Mouse (Mus musculus): ENCODE results near the gene B3gnt7. TPM values are rescaled to one million over a fixed set of nuclear protein-coding genes. Genes with fewer than 3 reads are reported as not detected.

Gene B3gnt7
- polyA plus RNA-seq, 1 experiment from 2014 or later: 8.9 TPM

DNA sequence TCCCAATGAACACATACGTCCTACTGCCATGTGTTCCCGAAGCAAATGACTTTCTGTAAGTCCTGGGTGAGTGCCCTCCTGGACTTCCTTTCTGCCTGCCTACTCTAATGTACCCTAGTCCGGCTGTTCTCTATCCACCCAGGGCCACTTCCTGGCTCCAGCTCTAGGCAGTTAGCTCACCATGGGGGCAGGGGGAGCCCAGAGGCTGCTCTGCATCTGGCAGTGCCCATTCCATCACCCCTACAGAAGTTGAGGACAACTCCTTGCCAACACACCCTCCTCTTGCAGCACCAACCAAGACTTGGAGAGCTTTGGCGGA, 33.5 kb upstream of the B3gnt7 start:
- ATAC-seq (replicated peaks; ENCODE audit: low FRiP score) (no peak; the same call in 1 of the 2 replicates), DNase-seq (ENCODE audit: low spot score) (no peak)
- WGBS: 62% methylated on average over 4 of the region's 4 CpGs
- H3K9ac ChIP-seq (ENCODE audit: low read depth, low read length): no peak overlapping the region
- peaks cover 14% of the 10 kb centered on the region for H3K4me1 ChIP-seq (replicated peaks; ENCODE audit: control insufficient read depth, insufficient read depth, low read length)
- H3K36me3 ChIP-seq (ENCODE audit: control insufficient read depth, insufficient read depth, low read length): no peaks in the 10 kb centered on the region
- H3K27ac ChIP-seq (ENCODE audit: low read depth, low read length): peak overlapping the region; percentile 45
- H3K4me2 ChIP-seq: no peak overlapping the region
- H3K4me3 ChIP-seq (ENCODE audit: low read depth, low read length): no peak overlapping the region
- H3K9me3 ChIP-seq (ENCODE audit: control insufficient read depth, low read length): no peaks in the 10 kb centered on the region
- H3K27me3 ChIP-seq (replicated peaks; ENCODE audit: control insufficient read depth, insufficient read depth, low read length): no peaks in the 10 kb centered on the region

DNA sequence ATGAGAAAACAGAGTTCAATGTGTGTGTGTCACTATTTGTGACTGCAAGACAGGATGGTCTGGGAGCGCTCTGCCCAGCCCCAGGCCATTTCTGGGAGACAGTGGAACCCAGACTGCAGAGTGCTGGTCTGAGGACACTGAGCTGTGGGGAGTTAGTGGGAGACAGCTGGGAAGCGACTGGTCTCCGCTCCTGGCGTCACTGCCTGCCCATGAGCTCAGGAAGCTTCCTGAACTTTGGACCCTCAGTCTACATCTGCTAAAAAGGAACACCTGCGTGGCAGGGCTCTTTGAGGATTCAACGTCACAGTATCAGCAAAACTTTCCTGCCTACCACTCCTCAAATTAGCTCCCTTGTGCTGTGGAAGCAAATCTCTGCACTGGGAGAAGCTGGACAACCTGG, 30.9 kb upstream of the B3gnt7 start:
- DNase-seq (ENCODE audit: low spot score) (no peak), ATAC-seq (replicated peaks; ENCODE audit: low FRiP score) (no peak)
- no peak overlapping the region for H3K4me3 ChIP-seq (ENCODE audit: low read depth, low read length)
- H3K9me3 ChIP-seq (ENCODE audit: control insufficient read depth, low read length): no peaks in the 10 kb centered on the region
- H3K4me1 ChIP-seq (replicated peaks; ENCODE audit: control insufficient read depth, insufficient read depth, low read length): peaks cover 10% of the 10 kb centered on the region
- H3K36me3 ChIP-seq (ENCODE audit: control insufficient read depth, insufficient read depth, low read length): no peaks in the 10 kb centered on the region
- no peaks in the 10 kb centered on the region for H3K27me3 ChIP-seq (replicated peaks; ENCODE audit: control insufficient read depth, insufficient read depth, low read length)
- H3K9ac ChIP-seq (ENCODE audit: low read depth, low read length): no peak overlapping the region
- no peak overlapping the region for H3K4me2 ChIP-seq
- H3K27ac ChIP-seq (ENCODE audit: low read depth, low read length): no peak overlapping the region
- 79% methylated on average over 6 of the region's 6 CpGs for WGBS

DNA sequence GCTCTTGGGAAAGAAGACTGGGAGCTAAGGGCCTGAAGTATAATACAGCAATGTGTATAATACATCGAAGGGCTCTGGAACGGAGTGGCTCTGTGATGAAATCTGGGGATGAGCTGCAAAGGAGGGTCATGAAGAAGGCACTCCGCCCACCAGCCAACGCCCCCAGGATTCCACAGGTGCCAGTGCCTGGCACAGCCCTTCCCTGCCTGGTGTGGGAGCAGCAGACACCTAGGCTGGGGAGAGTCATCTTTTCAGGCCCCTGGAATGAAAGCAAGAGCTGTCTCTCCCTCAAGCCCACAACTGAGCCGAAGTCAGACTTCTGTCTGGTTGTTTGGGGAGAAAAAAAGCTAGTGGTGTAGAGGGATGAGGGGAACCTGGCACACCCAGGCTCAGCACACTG, 25.6 kb upstream of the B3gnt7 start:
- Histone ChIP-seq H3K36me3 (ENCODE audit: control insufficient read depth, insufficient read depth, low read length) (no peaks in the 10 kb centered on the region), H3K4me3 (ENCODE audit: low read depth, low read length) (no peak overlapping the region), H3K27me3 (replicated peaks; ENCODE audit: control insufficient read depth, insufficient read depth, low read length) (no peaks in the 10 kb centered on the region), H3K9ac (ENCODE audit: low read depth, low read length) (no peak overlapping the region), H3K4me1 (replicated peaks; ENCODE audit: control insufficient read depth, insufficient read depth, low read length) (no peaks in the 10 kb centered on the region), H3K27ac (ENCODE audit: low read depth, low read length) (no peak overlapping the region), H3K9me3 (ENCODE audit: control insufficient read depth, low read length) (no peaks in the 10 kb centered on the region), H3K4me2 (no peak overlapping the region)
- ATAC-seq (replicated peaks; ENCODE audit: low FRiP score): no peak
- no peak for DNase-seq (ENCODE audit: low spot score)
- 89% methylated on average over 5 of the region's 5 CpGs for WGBS

DNA sequence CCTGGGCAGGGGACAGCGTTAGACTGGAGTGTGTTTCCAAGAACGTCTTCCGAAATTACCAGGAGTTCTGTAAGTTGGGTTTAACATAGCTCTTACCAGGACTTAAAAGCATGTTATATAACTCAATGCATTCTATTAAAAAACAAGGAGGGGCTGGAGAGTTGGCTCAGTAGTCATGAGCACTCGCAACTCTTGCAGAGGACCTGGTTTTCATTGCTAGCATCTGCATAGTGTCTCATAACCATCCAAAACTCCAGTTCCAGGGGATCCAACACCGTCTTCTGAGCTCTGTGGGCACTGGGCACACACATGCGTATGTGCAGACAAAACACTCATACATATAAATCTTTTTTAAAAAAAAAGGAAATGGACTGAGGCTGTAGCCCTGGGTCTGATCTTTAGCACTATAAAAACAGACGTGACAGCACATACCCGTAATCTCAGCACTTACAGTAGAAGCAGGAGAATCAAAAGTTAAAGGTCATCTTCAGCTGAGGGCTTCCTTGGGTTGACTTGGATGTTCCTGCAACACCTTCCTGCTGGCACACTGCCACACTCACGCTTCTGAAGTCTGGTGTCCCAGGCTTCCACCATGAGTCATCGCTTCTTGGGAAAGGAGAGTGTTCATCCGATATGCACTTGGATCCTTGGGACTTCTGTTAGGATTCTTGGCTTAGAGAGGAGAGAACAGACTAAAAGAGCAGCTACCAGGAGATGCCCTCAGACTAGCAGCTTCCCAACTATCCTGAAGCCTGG, 20.7 kb upstream of the B3gnt7 start:
- H3K4me3 ChIP-seq (ENCODE audit: low read depth, low read length): no peak overlapping the region
- WGBS: 83% methylated on average over 11 of the region's 11 CpGs
- H3K9me3 ChIP-seq (ENCODE audit: control insufficient read depth, low read length): no peaks in the 10 kb centered on the region
- no peak overlapping the region for H3K27ac ChIP-seq (ENCODE audit: low read depth, low read length)
- no peak for DNase-seq (ENCODE audit: low spot score)
- H3K4me1 ChIP-seq (replicated peaks; ENCODE audit: control insufficient read depth, insufficient read depth, low read length): no peaks in the 10 kb centered on the region
- no peaks in the 10 kb centered on the region for H3K36me3 ChIP-seq (ENCODE audit: control insufficient read depth, insufficient read depth, low read length)
- H3K27me3 ChIP-seq (replicated peaks; ENCODE audit: control insufficient read depth, insufficient read depth, low read length): no peaks in the 10 kb centered on the region
- no peak overlapping the region for H3K4me2 ChIP-seq
- ATAC-seq (replicated peaks; ENCODE audit: low FRiP score): no peak
- H3K9ac ChIP-seq (ENCODE audit: low read depth, low read length): no peak overlapping the region

DNA sequence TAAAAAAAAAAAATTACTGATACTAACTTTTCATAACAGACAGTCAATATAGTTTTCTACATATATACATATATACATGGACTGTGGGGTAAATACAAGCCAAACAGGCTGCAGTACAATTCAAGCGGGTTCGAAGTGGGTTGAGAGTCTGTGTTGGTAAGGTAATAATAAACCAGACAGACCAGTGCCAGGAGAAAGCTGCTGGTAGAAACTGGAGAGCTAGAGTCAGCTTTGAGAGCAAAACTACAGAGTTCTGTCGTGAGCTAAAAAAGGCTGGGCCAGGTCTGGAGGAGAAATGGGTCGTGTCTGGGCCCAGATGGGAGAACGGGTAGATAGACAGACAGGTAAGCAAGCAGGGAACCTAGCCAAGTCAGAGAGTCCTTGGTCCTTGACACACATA, 18.5 kb upstream of the B3gnt7 start:
- Histone ChIP-seq H3K36me3 (ENCODE audit: control insufficient read depth, insufficient read depth, low read length) (no peaks in the 10 kb centered on the region), H3K9me3 (ENCODE audit: control insufficient read depth, low read length) (no peaks in the 10 kb centered on the region), H3K4me2 (no peak overlapping the region), H3K4me1 (replicated peaks; ENCODE audit: control insufficient read depth, insufficient read depth, low read length) (no peaks in the 10 kb centered on the region), H3K4me3 (ENCODE audit: low read depth, low read length) (no peak overlapping the region), H3K27ac (ENCODE audit: low read depth, low read length) (no peak overlapping the region), H3K27me3 (replicated peaks; ENCODE audit: control insufficient read depth, insufficient read depth, low read length) (no peaks in the 10 kb centered on the region), H3K9ac (ENCODE audit: low read depth, low read length) (no peak overlapping the region)
- ATAC-seq (replicated peaks; ENCODE audit: low FRiP score): no peak
- WGBS: 83% methylated on average over 5 of the region's 5 CpGs
- DNase-seq (ENCODE audit: low spot score): no peak

DNA sequence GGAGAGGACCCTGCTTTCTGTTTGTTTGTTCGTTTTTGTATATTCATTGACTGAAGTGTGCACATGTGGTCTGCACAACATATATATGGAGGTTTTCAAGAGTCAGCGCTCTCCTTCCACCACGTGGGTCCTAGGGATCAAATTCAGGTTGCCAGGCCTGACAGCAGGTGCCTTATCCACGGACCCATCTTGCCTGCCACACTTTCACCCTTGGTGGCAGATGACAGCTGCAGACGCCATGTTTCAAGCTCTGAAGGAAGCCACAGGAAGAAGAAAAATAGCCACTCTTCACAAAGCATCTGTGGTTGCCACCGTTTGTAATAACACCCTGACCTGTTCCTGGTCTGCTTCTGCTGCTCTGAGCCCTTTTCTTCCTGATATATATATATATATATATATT, 17.3 kb upstream of the B3gnt7 start:
- H3K4me2 ChIP-seq: no peak overlapping the region
- H3K4me1 ChIP-seq (replicated peaks; ENCODE audit: control insufficient read depth, insufficient read depth, low read length): no peaks in the 10 kb centered on the region
- no peaks in the 10 kb centered on the region for H3K9me3 ChIP-seq (ENCODE audit: control insufficient read depth, low read length)
- ATAC-seq (replicated peaks; ENCODE audit: low FRiP score) (no peak), DNase-seq (ENCODE audit: low spot score) (no peak)
- H3K9ac ChIP-seq (ENCODE audit: low read depth, low read length): no peak overlapping the region
- no peaks in the 10 kb centered on the region for H3K36me3 ChIP-seq (ENCODE audit: control insufficient read depth, insufficient read depth, low read length)
- H3K27me3 ChIP-seq (replicated peaks; ENCODE audit: control insufficient read depth, insufficient read depth, low read length): no peaks in the 10 kb centered on the region
- no peak overlapping the region for H3K27ac ChIP-seq (ENCODE audit: low read depth, low read length)
- WGBS: 71% methylated on average over 6 of the region's 6 CpGs
- no peak overlapping the region for H3K4me3 ChIP-seq (ENCODE audit: low read depth, low read length)

DNA sequence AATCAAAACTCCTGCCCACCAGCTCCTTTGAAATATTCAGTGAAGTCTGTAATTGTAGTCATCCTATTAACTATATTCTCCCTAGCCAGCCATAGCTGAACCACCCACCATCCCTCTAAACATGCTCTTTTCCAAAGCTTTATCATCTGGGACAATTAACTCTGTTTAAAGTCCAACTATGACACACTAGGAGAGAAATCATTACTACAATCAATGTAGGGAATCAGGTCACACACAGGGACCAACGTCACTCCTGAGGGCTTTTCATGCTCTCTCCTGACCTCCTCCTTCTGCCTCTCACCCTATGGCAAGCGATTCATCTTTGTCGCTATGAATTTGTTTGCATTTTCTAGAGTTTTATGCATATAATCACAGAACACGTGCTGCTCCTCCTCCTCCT, 15.2 kb upstream of the B3gnt7 start:
- ATAC-seq (replicated peaks; ENCODE audit: low FRiP score): no peak
- Histone ChIP-seq H3K4me1 (replicated peaks; ENCODE audit: control insufficient read depth, insufficient read depth, low read length) (no peaks in the 10 kb centered on the region), H3K4me3 (ENCODE audit: low read depth, low read length) (no peak overlapping the region), H3K27me3 (replicated peaks; ENCODE audit: control insufficient read depth, insufficient read depth, low read length) (no peaks in the 10 kb centered on the region), H3K9ac (ENCODE audit: low read depth, low read length) (no peak overlapping the region), H3K9me3 (ENCODE audit: control insufficient read depth, low read length) (no peaks in the 10 kb centered on the region), H3K36me3 (ENCODE audit: control insufficient read depth, insufficient read depth, low read length) (no peaks in the 10 kb centered on the region), H3K4me2 (no peak overlapping the region), H3K27ac (ENCODE audit: low read depth, low read length) (no peak overlapping the region)
- WGBS: 84% methylated on average over 4 of the region's 4 CpGs
- DNase-seq (ENCODE audit: low spot score): no peak

DNA sequence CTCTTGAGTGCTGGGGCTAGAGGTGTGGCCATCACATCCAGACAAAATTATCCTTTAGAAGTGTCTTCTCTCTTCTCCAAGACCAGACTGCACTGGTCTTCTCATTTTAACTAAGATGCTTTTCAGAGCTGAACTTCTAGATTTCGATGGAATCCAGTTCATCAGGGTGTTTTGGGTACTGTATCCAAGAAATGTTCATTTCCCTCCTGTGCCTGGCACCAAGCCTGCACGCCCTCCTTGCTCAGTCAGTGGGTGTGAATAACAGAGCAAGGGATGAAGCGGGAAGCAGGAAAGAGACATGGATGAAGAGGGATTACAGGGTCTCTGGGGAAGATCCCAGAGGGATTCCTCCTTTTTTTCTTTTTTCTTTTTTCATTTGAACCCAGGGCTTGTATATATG, 12.2 kb upstream of the B3gnt7 start:
- H3K27me3 ChIP-seq (replicated peaks; ENCODE audit: control insufficient read depth, insufficient read depth, low read length): no peaks in the 10 kb centered on the region
- ATAC-seq (replicated peaks; ENCODE audit: low FRiP score) (no peak), DNase-seq (ENCODE audit: low spot score) (no peak)
- H3K4me3 ChIP-seq (ENCODE audit: low read depth, low read length): no peak overlapping the region
- no peak overlapping the region for H3K4me2 ChIP-seq
- H3K9me3 ChIP-seq (ENCODE audit: control insufficient read depth, low read length): no peaks in the 10 kb centered on the region
- no peaks in the 10 kb centered on the region for H3K36me3 ChIP-seq (ENCODE audit: control insufficient read depth, insufficient read depth, low read length)
- no peak overlapping the region for H3K9ac ChIP-seq (ENCODE audit: low read depth, low read length)
- 66% methylated on average over 3 of the region's 3 CpGs for WGBS
- no peak overlapping the region for H3K27ac ChIP-seq (ENCODE audit: low read depth, low read length)
- peaks cover 3% of the 10 kb centered on the region; the same call in 1 of the 2 replicates for H3K4me1 ChIP-seq (replicated peaks; ENCODE audit: control insufficient read depth, insufficient read depth, low read length)

DNA sequence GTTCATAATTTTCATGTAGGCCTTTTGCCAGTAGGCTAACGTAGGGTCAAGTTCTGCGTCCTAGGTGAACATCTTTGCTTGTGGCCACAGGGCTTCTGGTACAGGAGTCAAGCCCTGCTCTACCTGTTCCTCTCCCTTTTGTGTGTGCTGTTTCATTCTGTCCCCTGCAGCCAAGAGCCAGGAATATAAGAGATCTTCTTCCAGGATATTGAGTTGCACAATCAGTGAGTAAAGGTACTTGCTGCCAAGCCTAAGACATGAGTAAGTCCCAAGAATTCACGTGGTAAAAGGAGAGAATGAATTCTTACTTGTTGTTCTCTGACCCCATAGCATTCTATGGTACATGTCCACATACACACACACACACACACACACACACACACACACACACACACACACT, 9.5 kb upstream of the B3gnt7 start:
- Histone ChIP-seq H3K9ac (ENCODE audit: low read depth, low read length) (no peak overlapping the region), H3K4me3 (ENCODE audit: low read depth, low read length) (no peak overlapping the region), H3K27me3 (replicated peaks; ENCODE audit: control insufficient read depth, insufficient read depth, low read length) (no peaks in the 10 kb centered on the region), H3K4me2 (no peak overlapping the region), H3K36me3 (ENCODE audit: control insufficient read depth, insufficient read depth, low read length) (no peaks in the 10 kb centered on the region), H3K4me1 (replicated peaks; ENCODE audit: control insufficient read depth, insufficient read depth, low read length) (peaks cover 3% of the 10 kb centered on the region; the same call in 1 of the 2 replicates), H3K9me3 (ENCODE audit: control insufficient read depth, low read length) (no peaks in the 10 kb centered on the region), H3K27ac (ENCODE audit: low read depth, low read length) (no peak overlapping the region)
- ATAC-seq (replicated peaks; ENCODE audit: low FRiP score) (no peak), DNase-seq (ENCODE audit: low spot score) (no peak)
- WGBS: 83% methylated on average over 3 of the region's 3 CpGs
